Mouse (Mus musculus) layer of hippocampus, adult 18-20 months (tissue): ENCODE results near the gene Ifna14. TPM values are rescaled to one million over a fixed set of nuclear protein-coding genes. Genes with fewer than 3 reads are reported as not detected.

Experiments used
- total RNA-seq, 2 experiments: library from RNA; stranded (reverse); gene quantifications; 2 replicates each; pipeline ENCODE4 v1.2.3; 2021

The Ifna14 gene
- total RNA-seq, 2 experiments from 2014 or later: not detected

Other genes starting within 250 kb of the Ifna14 start
- 1 to 10 TPM in 1 of 2 experiments, under 1 TPM in 1; 0.66 to 1.1 TPM for gene Hacd4, start 132.9 kb downstream of the Ifna14 start, total RNA-seq
- not detected for gene Ifnb1, start 49.0 kb downstream of the Ifna14 start, total RNA-seq
- not detected for gene Ifna15, start 13.6 kb downstream of the Ifna14 start, total RNA-seq
- not detected for gene Ifna9, start 20.6 kb upstream of the Ifna14 start, total RNA-seq
- not detected for gene Ifna12, start 31.6 kb upstream of the Ifna14 start, total RNA-seq
- not detected for gene C87499, start 62.6 kb upstream of the Ifna14 start, total RNA-seq
- not detected for gene Ifna13, start 72.7 kb upstream of the Ifna14 start, total RNA-seq
- not detected for gene Ifna16, start 105.1 kb upstream of the Ifna14 start, total RNA-seq
- not detected for gene Ifna2, start 112.1 kb upstream of the Ifna14 start, total RNA-seq
- gene Ifnab, start 119.6 kb upstream of the Ifna14 start, total RNA-seq: not detected
- gene Gm26566, start 150.0 kb upstream of the Ifna14 start, total RNA-seq: 1 to 10 TPM; 1.1 to 1.6 TPM
- 100 to 1,000 TPM; 103 to 111 TPM for gene Klhl9, start 150.7 kb upstream of the Ifna14 start, total RNA-seq
- gene Gm13271, start 183.1 kb upstream of the Ifna14 start, total RNA-seq: not detected
- not detected for gene Gm13283, start 188.3 kb upstream of the Ifna14 start, total RNA-seq
- not detected for gene Gm13290, start 202.0 kb upstream of the Ifna14 start, total RNA-seq
- not detected for gene Gm13289, start 205.1 kb upstream of the Ifna14 start, total RNA-seq
- not detected for gene Gm13272, start 208.1 kb upstream of the Ifna14 start, total RNA-seq
- not detected for gene Ifnz, start 210.3 kb upstream of the Ifna14 start, total RNA-seq
- gene Gm13276, start 213.9 kb upstream of the Ifna14 start, total RNA-seq: not detected
- not detected for gene Gm13277, start 216.8 kb upstream of the Ifna14 start, total RNA-seq
- not detected for gene Gm13278, start 219.8 kb upstream of the Ifna14 start, total RNA-seq
- gene Gm13275, start 222.7 kb upstream of the Ifna14 start, total RNA-seq: not detected
- not detected for gene Gm13279, start 225.6 kb upstream of the Ifna14 start, total RNA-seq
- not detected for gene Gm13285, start 227.9 kb upstream of the Ifna14 start, total RNA-seq
- gene Gm13287, start 231.5 kb upstream of the Ifna14 start, total RNA-seq: not detected
- gene Gm13288, start 233.7 kb upstream of the Ifna14 start, total RNA-seq: not detected
- gene Ifna7, start 244.4 kb upstream of the Ifna14 start, total RNA-seq: not detected
- not detected for gene Ifna11, start 248.2 kb upstream of the Ifna14 start, total RNA-seq